ENCODE assay signal across 8 mouse cellular contexts in the genomic region with DNA sequence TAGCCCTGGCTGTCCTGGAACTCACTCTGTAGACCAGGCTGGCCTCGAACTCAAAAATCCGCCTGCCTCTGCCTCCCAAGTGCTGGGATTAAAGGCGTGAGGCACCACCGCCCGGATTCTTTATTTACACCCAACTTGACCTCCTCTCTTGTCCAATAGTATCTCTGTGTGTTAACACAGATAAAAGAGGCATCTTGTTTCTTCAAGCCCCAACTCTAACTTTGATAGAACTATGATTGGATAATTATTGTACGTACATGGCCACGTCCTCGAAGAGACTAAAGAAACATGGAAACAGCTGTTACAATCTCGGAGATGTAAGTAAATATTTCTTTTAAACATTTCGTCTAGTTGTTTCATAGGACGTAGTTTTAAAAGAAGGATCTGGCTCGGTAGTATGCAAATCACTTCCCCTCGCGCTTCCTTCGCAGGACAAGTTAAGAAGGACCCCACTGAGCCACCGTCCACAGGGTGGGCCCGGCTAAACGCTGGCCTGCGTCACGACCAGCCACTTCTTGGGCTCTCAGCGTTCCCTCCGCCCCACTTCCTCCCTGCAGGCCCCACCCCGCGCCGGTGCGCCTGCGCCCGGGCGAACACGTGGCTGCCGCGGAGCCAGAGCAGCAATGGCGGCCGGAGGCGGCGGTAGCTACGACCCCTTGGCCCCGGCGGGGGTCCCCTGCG. TPM values are rescaled to one million over a fixed set of nuclear protein-coding genes. Genes with fewer than 3 reads are reported as not detected.
A peak's percentile ranks its signal among the peaks of the same experiment; 100 is the strongest.
DNase-seq lines count a peak whose midpoint lies in the region; ATAC-seq lines count a peak whose summit lies in the region.

A gene (plus strand): TSS at position 258 of the 681 bp plus-strand sequence.

- H3K9me3 ChIP-seq in hindbrain, embryonic 11.5 days (ENCODE audit: control insufficient read depth, low read length): no peaks in the 10 kb centered on the region

- no peaks in the 10 kb centered on the region for H3K36me3 ChIP-seq in hindbrain, embryonic 11.5 days (ENCODE audit: control insufficient read depth, insufficient read depth, low read length)

- no peaks in the 10 kb centered on the region for H3K27me3 ChIP-seq in hindbrain, embryonic 11.5 days (ENCODE audit: control insufficient read depth, insufficient read depth, low read length)

- no peaks in the 10 kb centered on the region for H3K4me1 ChIP-seq in hindbrain, embryonic 11.5 days (replicated peaks; ENCODE audit: control insufficient read depth, insufficient read depth, low read length)

- peak within 1 kb of the TSS; percentile 76 for H3K4me2 ChIP-seq in hindbrain, embryonic 11.5 days (replicated peaks; ENCODE audit: low read depth, low read length)

- H3K27ac ChIP-seq in hindbrain, embryonic 11.5 days (ENCODE audit: low read depth, low read length): peak within 1 kb of the TSS; percentile 71

- WGBS in hindbrain, embryonic 11.5 days: 7% methylated on average over 40 of the region's 40 CpGs

- peak; percentile 98 for DNase-seq in MN1 (ENCODE audit: low spot score)
- DNase-seq in cerebellum, adult 9-10 months: peak; percentile 94
- DNase-seq in hindbrain, embryonic 11.5 days (ENCODE audit: low spot score): peak; percentile 97
- peak; percentile 94 to 96 for DNase-seq in layer of hippocampus, postnatal 10 days (ENCODE audit: low spot score in 2 of 2)
- DNase-seq in lung, postnatal 10 days: peak; percentile 98
- peak; percentile 96 for DNase-seq in ovary, postnatal 36 days (ENCODE audit: low spot score)
- DNase-seq in thymus, postnatal 25 days: peak; percentile 95

- H3K9ac ChIP-seq in hindbrain, embryonic 11.5 days (ENCODE audit: low read depth, low read length): peak within 1 kb of the TSS; percentile 95

- peak; percentile 100 for ATAC-seq in frontal cortex, adult (ENCODE audit: low TSS enrichment)
- ATAC-seq in hindbrain, embryonic 11.5 days (ENCODE audit: low FRiP score): peak; percentile 100

- H3K4me3 ChIP-seq in hindbrain, embryonic 11.5 days (ENCODE audit: low read depth, low read length): peak within 1 kb of the TSS; percentile 98

RNA-seq across cellular contexts. Expression of the gene that starts here (rescaled TPM):
- 75.4 and 85.4 TPM in 2 replicates for polyA plus RNA-seq in hindbrain, embryonic 11.5 days (2014; fragmentation: Nextera tagmentation; extraction: Ambion mirVana)
- 10 to 100 TPM; 33.3 to 35.9 TPM for total RNA-seq in layer of hippocampus, postnatal 10 days (2021)

Comparison
In these comparisons a context has a peak if more than half of its experiments do, and no peak if none do; other contexts are left out.
1. Peak in every context shown above with its lines: DNase-seq, ATAC-seq, H3K4me3 ChIP-seq and H3K27ac ChIP-seq.